Mouse (Mus musculus): ENCODE results near the gene Snx10. TPM values are rescaled to one million over a fixed set of nuclear protein-coding genes. Genes with fewer than 3 reads are reported as not detected.

The Snx10 gene
- 9.1 and 12.5 TPM in 2 replicates for polyA plus RNA-seq (2015; fragmentation: Nextera tagmentation; extraction: Ambion mirVana)

GRCm38 (mm10) chr6:51523807-51524320, at the start of gene Snx10:
Snx10 (plus strand) TSS chr6:51523901.

Other genes starting within 250 kb of the Snx10 start
- 0.53 and 0.99 TPM in 2 replicates for gene Nfe2l3, start 91.2 kb upstream of the Snx10 start, polyA plus RNA-seq (2015; fragmentation: Nextera tagmentation; extraction: Ambion mirVana)
- gene Hnrnpa2b1, start 54.0 kb upstream of the Snx10 start, polyA plus RNA-seq (2015; fragmentation: Nextera tagmentation; extraction: Ambion mirVana), result 1,147 and 1,151 TPM in 2 replicates
- 409 and 439 TPM in 2 replicates for gene Cbx3, start 53.5 kb upstream of the Snx10 start, polyA plus RNA-seq (2015; fragmentation: Nextera tagmentation; extraction: Ambion mirVana)